Mouse (Mus musculus) gastrocnemius, adult 18-20 months (tissue): ENCODE measurements at regions not wholly inside any gene's neighbourhood (a gene's known extent, or its start where the extent isn't known, plus 50 kb on each side); places are given as distances from the start of the nearest gene placed in this dataset. TPM values are rescaled to one million over a fixed set of nuclear protein-coding genes. Genes with fewer than 3 reads are reported as not detected.

Experiments used
- microRNA-seq: library from miRNA; unstranded; fragments of <30 nt; microRNA quantifications from one replicate; pipeline ENCODE4 v1.2.0, GENCODE M21; 2021

Small RNA genes in the stretch of these regions (microRNA-seq; reads per million reads assigned to microRNA genes)
- not detected for gene Gm22406
- gene Mir6390: not detected
